Mouse (Mus musculus) E14TG2a.4 (cell line): Measurements from ENCODE around the gene Manba.

Source experiments
- H3K27me3 ChIP-seq: 2 replicates; pipeline ENCODE4 v1.6.1; 2014; ENCODE audit warnings: low read length, control low read depth; ENCODE audit not compliant: insufficient read depth
- H3K36me3 ChIP-seq: 2 replicates; pipeline ENCODE4 v1.6.1; 2014; ENCODE audit warnings: low read length, control low read depth; ENCODE audit not compliant: insufficient read depth
- H3K4me1 ChIP-seq: replicated peaks from 2 replicates; pipeline ENCODE4 v1.6.1; 2014; ENCODE audit warnings: low read depth, low read length, control low read depth
- H3K4me3 ChIP-seq: replicated peaks from 2 replicates; pipeline ENCODE4 v1.5.1; 2014; ENCODE audit warnings: mild to moderate bottlenecking, low read length
- H3K9me3 ChIP-seq: 2 replicates; pipeline ENCODE4 v1.6.1; 2014; ENCODE audit warnings: low read length, control low read depth
- CTCF ChIP-seq: conservative IDR thresholded peaks from 2 replicates; pipeline ENCODE4 v1.5.1; 2014; ENCODE audit warnings: low read length
- NANOG ChIP-seq: IDR thresholded peaks from 2 replicates; pipeline ENCODE4 v1.6.1; 2014; ENCODE audit warnings: borderline replicate concordance, low read length, mixed read lengths
- POU5F1 ChIP-seq: IDR thresholded peaks from 2 replicates; pipeline ENCODE4 v1.6.1; 2014; ENCODE audit warnings: low read length, borderline replicate concordance

The Manba gene

GRCm38 (mm10) chr3:135562036-135562435 is 76.6 kb downstream of the Manba start:
- Histone ChIP-seq H3K4me3 (no peak overlapping the region), H3K27me3 (no peaks in the 10 kb centered on the region), H3K4me1 (peaks cover 90% of the 10 kb centered on the region), H3K9me3 (no peaks in the 10 kb centered on the region), H3K36me3 (peaks cover 95% of the 10 kb centered on the region)
- TF ChIP-seq NANOG (no peak), CTCF (no peak), POU5F1 (no peak)

GRCm38 (mm10) chr3:135563163-135563689 is 77.8 kb downstream of the Manba start:
- Histone ChIP-seq H3K4me1 (peaks cover 90% of the 10 kb centered on the region), H3K36me3 (peaks cover 95% of the 10 kb centered on the region), H3K4me3 (0 out of 2 replicates have a peak overlapping the region, but pooled peaks have one; percentile 26), H3K9me3 (no peaks in the 10 kb centered on the region), H3K27me3 (no peaks in the 10 kb centered on the region)
- TF ChIP-seq POU5F1 (no peak), NANOG (no peak), CTCF (no peak)

GRCm38 (mm10) chr3:135564706-135565105 is 79.3 kb downstream of the Manba start:
- Histone ChIP-seq H3K9me3 (no peaks in the 10 kb centered on the region), H3K36me3 (peaks cover 95% of the 10 kb centered on the region), H3K4me3 (no peak overlapping the region), H3K27me3 (no peaks in the 10 kb centered on the region), H3K4me1 (peaks cover 95% of the 10 kb centered on the region)
- TF ChIP-seq POU5F1 = no peak
- TF ChIP-seq NANOG = no peak
- TF ChIP-seq CTCF = no peak

- Histone ChIP-seq H3K27me3 (no peaks in the 10 kb centered on the region), H3K4me1 (peaks cover 95% of the 10 kb centered on the region)
Observed at GRCm38 (mm10) chr3:135565306-135565705, 79.9 kb downstream of the Manba start.

GRCm38 (mm10) chr3:135567888-135568287 is 82.5 kb downstream of the Manba start:
- Histone ChIP-seq H3K9me3 (no peaks in the 10 kb centered on the region), H3K4me3 (no peak overlapping the region), H3K36me3 (peaks cover 98% of the 10 kb centered on the region), H3K4me1 (peaks cover 95% of the 10 kb centered on the region), H3K27me3 (no peaks in the 10 kb centered on the region)
- TF ChIP-seq CTCF (no peak), POU5F1 (no peak), NANOG (no peak)

More at GRCm38 (mm10) chr3:135565306-135565705, 79.9 kb downstream of the Manba start:
- TF ChIP-seq CTCF = no peak
- TF ChIP-seq POU5F1 = no peak
- no peak for TF ChIP-seq NANOG
- Histone ChIP-seq H3K4me3 (no peak overlapping the region), H3K36me3 (peaks cover 95% of the 10 kb centered on the region), H3K9me3 (no peaks in the 10 kb centered on the region)

GRCm38 (mm10) chr3:135568633-135569032 is 83.2 kb downstream of the Manba start:
- H3K4me3 ChIP-seq = no peak overlapping the region
- TF ChIP-seq NANOG (no peak), POU5F1 (no peak), CTCF (no peak)
- H3K36me3 ChIP-seq = peaks cover 98% of the 10 kb centered on the region
- no peaks in the 10 kb centered on the region for H3K9me3 ChIP-seq
- no peaks in the 10 kb centered on the region for H3K27me3 ChIP-seq
- peaks cover 95% of the 10 kb centered on the region for H3K4me1 ChIP-seq

GRCm38 (mm10) chr3:135571540-135571939 is 86.1 kb downstream of the Manba start:
- no peak for TF ChIP-seq CTCF
- no peak for TF ChIP-seq NANOG
- no peak for TF ChIP-seq POU5F1
- H3K4me1 ChIP-seq = peaks cover 81% of the 10 kb centered on the region
- peaks cover 77% of the 10 kb centered on the region for H3K36me3 ChIP-seq
- H3K4me3 ChIP-seq = peak overlapping the region; percentile 76
- H3K27me3 ChIP-seq = no peaks in the 10 kb centered on the region
- H3K9me3 ChIP-seq = no peaks in the 10 kb centered on the region

GRCm38 (mm10) chr3:135573051-135573450 is 87.6 kb downstream of the Manba start:
- H3K27me3 ChIP-seq = no peaks in the 10 kb centered on the region

GRCm38 (mm10) chr3:135575126-135575525 is 89.7 kb downstream of the Manba start:
- Histone ChIP-seq H3K4me1 (peaks cover 70% of the 10 kb centered on the region), H3K36me3 (peaks cover 41% of the 10 kb centered on the region), H3K4me3 (no peak overlapping the region), H3K9me3 (no peaks in the 10 kb centered on the region; the same call in 1 of the 2 replicates), H3K27me3 (no peaks in the 10 kb centered on the region)
- no peak for TF ChIP-seq NANOG
- TF ChIP-seq POU5F1 = no peak
- TF ChIP-seq CTCF = no peak

More at GRCm38 (mm10) chr3:135573051-135573450, 87.6 kb downstream of the Manba start:
- TF ChIP-seq NANOG = no peak
- TF ChIP-seq POU5F1 = no peak
- no peak for TF ChIP-seq CTCF
- Histone ChIP-seq H3K4me1 (peaks cover 69% of the 10 kb centered on the region), H3K4me3 (no peak overlapping the region; the same call in 1 of the 2 replicates), H3K36me3 (peaks cover 62% of the 10 kb centered on the region), H3K9me3 (no peaks in the 10 kb centered on the region; the same call in 1 of the 2 replicates)
